Mouse (Mus musculus): ENCODE results near the gene Ppm1e. TPM values are rescaled to one million over a fixed set of nuclear protein-coding genes. Genes with fewer than 3 reads are reported as not detected.
"Not testable (repeated sequence)": the region's sequence is repeated elsewhere in the genome, so short reads cannot be mapped to it uniquely, and the experiment has no call there.

The Ppm1e gene
- polyA plus RNA-seq, 1 experiment from 2014 or later: 26.5 TPM

DNA sequence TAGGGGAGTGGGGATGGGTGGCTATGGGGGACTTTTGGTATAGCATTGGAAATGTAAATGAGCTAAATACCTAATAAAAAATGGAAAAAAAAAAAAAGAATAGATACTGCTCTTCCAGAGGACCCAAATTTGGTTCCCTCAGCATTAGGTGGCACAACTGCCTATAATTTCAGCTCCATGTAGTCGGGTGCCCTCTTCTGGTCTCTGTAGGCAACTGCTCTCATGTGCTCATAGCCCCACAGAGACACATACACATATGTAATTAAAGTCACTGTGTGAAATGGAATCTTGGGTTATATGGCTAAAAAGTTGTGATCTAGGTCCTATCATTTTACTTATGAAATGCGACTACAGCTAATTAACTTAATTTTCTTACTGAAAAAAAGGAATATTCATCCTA is 90.0 kb downstream of the Ppm1e start:
- no peak overlapping the region for H3K4me3 ChIP-seq (replicated peaks; ENCODE audit: low read length)
- no peak overlapping the region for H3K9ac ChIP-seq (replicated peaks; ENCODE audit: low read depth, low read length)
- no peaks in the 10 kb centered on the region for H3K36me3 ChIP-seq (ENCODE audit: control insufficient read depth, insufficient read depth)
- H3K27ac ChIP-seq (ENCODE audit: low read length): no peak overlapping the region
- ATAC-seq: no peak
- H3K4me1 ChIP-seq (replicated peaks; ENCODE audit: control insufficient read depth, insufficient read depth, low read length): peaks cover 12% of the 10 kb centered on the region
- H3K4me2 ChIP-seq (ENCODE audit: low read length): no peak overlapping the region
- H3K9me3 ChIP-seq (ENCODE audit: control insufficient read depth, low read length): 0 out of 2 replicates have a peak, but pooled peaks cover 2% of the 10 kb centered on the region
- H3K27me3 ChIP-seq (replicated peaks; ENCODE audit: control insufficient read depth, insufficient read depth, low read length): no peaks in the 10 kb centered on the region
- WGBS: 94% methylated on average over 2 of the region's 2 CpGs

DNA sequence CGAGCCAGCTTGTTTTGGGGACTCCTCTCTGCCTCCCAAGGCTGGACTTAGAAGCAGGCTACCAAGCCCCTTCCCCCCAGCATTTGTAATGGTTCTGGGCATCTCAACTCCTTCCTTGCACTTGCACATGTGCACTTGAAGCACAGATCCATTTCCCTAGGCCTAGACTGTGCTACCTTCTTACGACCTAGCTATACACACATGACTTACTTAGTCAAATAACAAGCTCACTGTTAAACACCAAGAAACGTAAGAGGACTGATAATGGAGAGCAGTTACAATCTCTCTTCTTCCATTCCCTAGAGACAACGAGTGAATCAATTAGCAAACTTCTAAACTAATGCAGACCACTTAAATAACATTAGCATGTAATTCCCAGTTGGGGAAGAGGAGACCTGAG is 92.6 kb downstream of the Ppm1e start:
- Histone ChIP-seq H3K4me3 (replicated peaks; ENCODE audit: low read length) (no peak overlapping the region), H3K27ac (ENCODE audit: low read length) (no peak overlapping the region), H3K4me1 (replicated peaks; ENCODE audit: control insufficient read depth, insufficient read depth, low read length) (peaks cover 13% of the 10 kb centered on the region), H3K9me3 (ENCODE audit: control insufficient read depth, low read length) (no peaks in the 10 kb centered on the region), H3K27me3 (replicated peaks; ENCODE audit: control insufficient read depth, insufficient read depth, low read length) (no peaks in the 10 kb centered on the region), H3K36me3 (ENCODE audit: control insufficient read depth, insufficient read depth) (no peaks in the 10 kb centered on the region), H3K4me2 (ENCODE audit: low read length) (no peak overlapping the region), H3K9ac (replicated peaks; ENCODE audit: low read depth, low read length) (no peak overlapping the region)
- 68% methylated on average over 4 of the region's 4 CpGs for WGBS
- ATAC-seq: no peak

DNA sequence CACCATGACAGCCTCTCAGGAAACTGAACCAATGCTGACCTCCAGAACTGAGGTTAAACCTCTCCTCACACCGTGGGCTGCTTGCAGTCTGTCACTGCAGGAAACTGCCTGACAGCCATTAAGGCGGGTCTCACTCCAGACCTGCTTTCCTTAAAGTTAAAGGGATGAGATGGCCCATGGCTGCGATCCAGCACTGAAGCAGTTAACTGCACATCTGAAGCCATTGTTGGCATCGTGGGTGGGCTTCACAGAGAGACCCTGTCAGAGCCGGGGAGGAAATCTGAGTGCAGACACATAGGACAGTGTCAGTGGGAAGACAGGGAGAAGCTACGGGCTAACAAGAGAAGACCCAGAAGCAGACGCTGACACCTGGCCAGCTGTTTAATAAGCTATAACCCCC is 94.9 kb downstream of the Ppm1e start:
- Histone ChIP-seq H3K36me3 (ENCODE audit: control insufficient read depth, insufficient read depth) (no peaks in the 10 kb centered on the region), H3K9ac (replicated peaks; ENCODE audit: low read depth, low read length) (no peak overlapping the region), H3K9me3 (ENCODE audit: control insufficient read depth, low read length) (no peaks in the 10 kb centered on the region), H3K27ac (ENCODE audit: low read length) (no peak overlapping the region), H3K4me3 (replicated peaks; ENCODE audit: low read length) (no peak overlapping the region), H3K4me2 (ENCODE audit: low read length) (no peak overlapping the region), H3K27me3 (replicated peaks; ENCODE audit: control insufficient read depth, insufficient read depth, low read length) (no peaks in the 10 kb centered on the region), H3K4me1 (replicated peaks; ENCODE audit: control insufficient read depth, insufficient read depth, low read length) (peaks cover 9% of the 10 kb centered on the region)
- 25% methylated on average over 7 of the region's 7 CpGs for WGBS
- ATAC-seq: no peak

DNA sequence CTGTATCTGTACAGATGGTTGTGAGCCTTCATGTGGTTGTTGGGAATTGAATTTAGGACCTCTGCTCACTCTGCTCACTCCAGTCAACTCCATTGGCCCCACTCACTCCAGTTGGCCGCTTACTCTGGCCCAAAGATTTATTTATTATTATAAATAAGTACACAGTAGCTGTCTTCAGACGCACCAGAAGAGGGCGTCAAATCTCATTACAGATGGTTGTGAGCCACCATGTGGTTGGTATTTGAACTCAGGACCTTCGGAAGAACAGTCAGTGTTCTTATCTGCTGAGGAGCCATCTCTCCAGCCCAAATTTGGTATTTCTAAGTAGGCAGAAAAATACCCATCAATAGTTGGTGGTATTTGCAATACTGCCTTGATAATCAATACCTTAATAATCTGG is 97.1 kb downstream of the Ppm1e start:
- H3K4me1 ChIP-seq (replicated peaks; ENCODE audit: control insufficient read depth, insufficient read depth, low read length); ATAC-seq: not testable (repeated sequence)

DNA sequence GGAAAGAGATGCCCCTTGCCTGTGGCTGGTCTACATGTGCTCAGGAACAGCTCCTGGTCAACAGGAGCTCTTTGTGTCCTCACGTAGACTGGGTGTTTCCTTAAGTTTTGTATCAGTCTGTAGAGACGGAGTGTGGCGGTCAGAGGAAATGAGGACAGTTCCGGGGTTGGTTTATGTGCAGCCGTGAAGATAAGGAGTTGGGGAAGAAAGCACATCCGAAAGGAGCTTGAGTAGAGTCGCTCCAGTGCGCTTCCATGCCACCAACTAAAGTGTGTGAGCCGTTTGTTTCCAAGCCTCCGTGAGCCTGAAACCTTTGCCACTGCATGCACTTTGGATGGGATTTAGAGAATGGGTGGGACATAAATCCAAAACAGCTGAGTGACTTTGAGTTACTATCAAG is 99.0 kb downstream of the Ppm1e start:
- Histone ChIP-seq H3K9me3 (ENCODE audit: control insufficient read depth, low read length) (no peaks in the 10 kb centered on the region), H3K4me3 (replicated peaks; ENCODE audit: low read length) (no peak overlapping the region), H3K27ac (ENCODE audit: low read length) (no peak overlapping the region), H3K9ac (replicated peaks; ENCODE audit: low read depth, low read length) (no peak overlapping the region), H3K27me3 (replicated peaks; ENCODE audit: control insufficient read depth, insufficient read depth, low read length) (no peaks in the 10 kb centered on the region), H3K36me3 (ENCODE audit: control insufficient read depth, insufficient read depth) (no peaks in the 10 kb centered on the region), H3K4me1 (replicated peaks; ENCODE audit: control insufficient read depth, insufficient read depth, low read length) (peaks cover 9% of the 10 kb centered on the region), H3K4me2 (ENCODE audit: low read length) (no peak overlapping the region)
- ATAC-seq: no peak
- WGBS: 90% methylated on average over 10 of the region's 10 CpGs

More for the DNA sequence above, 97.1 kb downstream of the Ppm1e start:
- not testable (repeated sequence) for H3K27ac ChIP-seq (ENCODE audit: low read length); H3K9me3 ChIP-seq (ENCODE audit: control insufficient read depth, low read length); H3K27me3 ChIP-seq (replicated peaks; ENCODE audit: control insufficient read depth, insufficient read depth, low read length); H3K9ac ChIP-seq (replicated peaks; ENCODE audit: low read depth, low read length); H3K4me3 ChIP-seq (replicated peaks; ENCODE audit: low read length); H3K36me3 ChIP-seq (ENCODE audit: control insufficient read depth, insufficient read depth); H3K4me2 ChIP-seq (ENCODE audit: low read length)
- WGBS: 77% methylated on average over 4 of the region's 4 CpGs

DNA sequence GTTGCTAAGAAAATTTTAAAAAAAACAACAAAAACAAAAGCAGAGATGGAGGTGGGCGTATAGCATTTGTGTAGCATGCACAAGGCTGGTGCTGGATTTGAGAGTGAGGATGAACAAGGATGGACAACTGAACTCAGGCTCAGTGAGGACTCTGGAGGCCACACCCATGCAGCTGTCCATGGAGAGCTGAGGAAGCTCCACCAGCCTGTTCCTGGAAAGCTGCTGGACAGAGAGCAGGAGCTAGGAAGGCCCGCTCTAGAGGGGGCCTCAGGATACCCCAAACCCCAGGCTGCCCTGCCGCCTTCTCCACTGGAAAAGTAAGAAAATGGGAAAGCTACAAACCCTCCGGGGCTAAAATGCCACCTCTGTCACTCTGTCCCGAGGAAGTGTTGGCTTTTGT is 101.5 kb downstream of the Ppm1e start:
- 90% methylated on average over 5 of the region's 5 CpGs for whole genome bisulfite sequencing
- H3K9me3 ChIP-seq (ENCODE audit: control insufficient read depth, low read length): no peaks in the 10 kb centered on the region
- H3K27ac ChIP-seq (ENCODE audit: low read length): no peak overlapping the region
- H3K4me1 ChIP-seq (replicated peaks; ENCODE audit: control insufficient read depth, insufficient read depth, low read length): no peaks in the 10 kb centered on the region
- H3K4me3 ChIP-seq (replicated peaks; ENCODE audit: low read length): no peak overlapping the region
- H3K4me2 ChIP-seq (ENCODE audit: low read length): no peak overlapping the region
- no peaks in the 10 kb centered on the region for H3K27me3 ChIP-seq (replicated peaks; ENCODE audit: control insufficient read depth, insufficient read depth, low read length)
- ATAC-seq: no peak
- no peaks in the 10 kb centered on the region for H3K36me3 ChIP-seq (ENCODE audit: control insufficient read depth, insufficient read depth)
- H3K9ac ChIP-seq (replicated peaks; ENCODE audit: low read depth, low read length): no peak overlapping the region

DNA sequence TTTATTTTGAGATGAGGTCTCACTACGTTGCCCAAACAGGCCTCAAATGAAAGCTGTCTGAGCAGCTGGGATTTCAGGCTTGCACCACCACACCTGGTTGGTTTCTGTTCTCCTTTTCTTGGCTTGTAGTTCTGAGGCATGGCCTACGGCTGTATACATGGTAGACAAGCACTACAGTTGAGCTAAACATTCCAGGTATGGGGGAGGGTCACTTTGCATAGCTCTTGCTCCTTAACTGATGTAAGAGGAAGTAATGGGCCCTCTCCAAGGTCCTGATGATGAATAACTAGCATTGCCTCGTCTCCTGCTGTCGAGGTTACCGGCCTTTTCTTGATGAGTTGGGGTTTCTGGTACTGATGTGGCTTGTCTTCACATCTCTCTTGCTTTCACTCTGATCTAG is 104.7 kb downstream of the Ppm1e start:
- Histone ChIP-seq H3K4me3 (replicated peaks; ENCODE audit: low read length) (no peak overlapping the region), H3K27me3 (replicated peaks; ENCODE audit: control insufficient read depth, insufficient read depth, low read length) (no peaks in the 10 kb centered on the region), H3K36me3 (ENCODE audit: control insufficient read depth, insufficient read depth) (no peaks in the 10 kb centered on the region), H3K9me3 (ENCODE audit: control insufficient read depth, low read length) (no peaks in the 10 kb centered on the region), H3K4me2 (ENCODE audit: low read length) (no peak overlapping the region), H3K9ac (replicated peaks; ENCODE audit: low read depth, low read length) (no peak overlapping the region), H3K27ac (ENCODE audit: low read length) (no peak overlapping the region), H3K4me1 (replicated peaks; ENCODE audit: control insufficient read depth, insufficient read depth, low read length) (no peaks in the 10 kb centered on the region)
- no peak for ATAC-seq
- 67% methylated on average over 5 of the region's 5 CpGs for WGBS

DNA sequence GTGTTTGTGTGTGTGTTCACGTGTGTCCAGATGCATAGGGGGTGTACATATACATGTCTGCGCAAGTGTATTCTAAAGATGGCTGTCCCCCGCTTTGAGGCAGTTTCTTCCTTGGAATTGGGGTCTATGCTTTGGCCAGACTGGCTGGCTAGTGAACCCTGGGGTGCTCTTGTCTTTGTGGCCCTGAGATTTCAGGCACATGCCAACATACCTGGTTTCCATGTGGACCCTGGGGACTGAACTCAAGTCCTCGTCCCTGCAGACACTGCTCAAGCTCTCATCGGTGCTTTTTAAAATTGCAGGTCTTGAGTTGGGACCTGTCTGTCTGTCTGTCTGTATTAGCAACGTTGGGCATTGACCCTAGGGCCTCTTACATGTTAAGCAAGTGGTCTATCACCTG is 105.5 kb downstream of the Ppm1e start:
- Histone ChIP-seq H3K9ac (replicated peaks; ENCODE audit: low read depth, low read length) (no peak overlapping the region), H3K36me3 (ENCODE audit: control insufficient read depth, insufficient read depth) (no peaks in the 10 kb centered on the region), H3K4me1 (replicated peaks; ENCODE audit: control insufficient read depth, insufficient read depth, low read length) (no peaks in the 10 kb centered on the region), H3K27ac (ENCODE audit: low read length) (no peak overlapping the region), H3K4me3 (replicated peaks; ENCODE audit: low read length) (no peak overlapping the region), H3K27me3 (replicated peaks; ENCODE audit: control insufficient read depth, insufficient read depth, low read length) (no peaks in the 10 kb centered on the region), H3K9me3 (ENCODE audit: control insufficient read depth, low read length) (no peaks in the 10 kb centered on the region), H3K4me2 (ENCODE audit: low read length) (no peak overlapping the region)
- 93% methylated on average over 6 of the region's 6 CpGs for WGBS
- ATAC-seq: no peak

DNA sequence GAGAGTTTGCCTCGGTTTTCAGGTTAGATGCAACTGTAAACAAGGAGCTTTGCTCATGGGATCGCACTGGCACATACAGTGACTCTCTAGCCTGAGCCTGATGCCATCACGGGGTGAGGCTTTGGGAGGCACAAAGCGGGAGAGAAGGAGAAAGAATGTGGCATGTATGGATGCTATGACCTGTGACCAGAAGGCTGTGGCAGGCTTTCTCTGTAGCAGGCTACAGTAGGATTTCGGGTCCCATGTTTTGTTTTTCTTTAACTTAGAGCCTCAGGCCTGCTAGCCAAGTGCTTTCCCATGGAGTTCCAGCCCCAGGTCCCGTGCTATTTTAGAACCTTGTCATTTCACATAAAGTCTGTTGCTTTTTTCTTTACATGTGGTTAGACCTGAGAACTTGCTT is 108.7 kb downstream of the Ppm1e start:
- H3K27me3 ChIP-seq (replicated peaks; ENCODE audit: control insufficient read depth, insufficient read depth, low read length): no peaks in the 10 kb centered on the region
- no peaks in the 10 kb centered on the region for H3K36me3 ChIP-seq (ENCODE audit: control insufficient read depth, insufficient read depth)
- no peak overlapping the region for H3K27ac ChIP-seq (ENCODE audit: low read length)
- H3K9ac ChIP-seq (replicated peaks; ENCODE audit: low read depth, low read length): no peak overlapping the region
- H3K4me3 ChIP-seq (replicated peaks; ENCODE audit: low read length): no peak overlapping the region
- WGBS: 79% methylated on average over 6 of the region's 6 CpGs
- no peak overlapping the region for H3K4me2 ChIP-seq (ENCODE audit: low read length)
- no peak for ATAC-seq
- H3K9me3 ChIP-seq (ENCODE audit: control insufficient read depth, low read length): no peaks in the 10 kb centered on the region
- peaks cover 11% of the 10 kb centered on the region for H3K4me1 ChIP-seq (replicated peaks; ENCODE audit: control insufficient read depth, insufficient read depth, low read length)

DNA sequence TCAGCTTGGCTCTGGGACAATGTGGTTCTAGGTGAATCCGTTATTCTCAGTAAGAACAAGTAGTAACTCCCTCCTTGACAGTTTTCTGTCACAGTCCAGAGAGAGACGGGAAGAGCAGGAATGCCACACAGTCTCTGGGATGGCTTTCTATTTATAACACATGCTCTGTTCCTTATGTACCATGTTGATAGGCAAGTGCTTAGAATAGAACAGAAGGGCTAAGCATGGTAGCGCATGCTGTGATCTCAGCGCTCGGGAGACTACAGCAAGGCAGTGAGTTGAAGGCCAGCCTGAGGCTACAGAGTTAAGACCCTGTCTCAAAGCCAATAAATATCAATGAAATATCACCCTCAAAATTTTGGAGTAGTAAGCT is 111.3 kb downstream of the Ppm1e start:
- Histone ChIP-seq H3K27me3 (replicated peaks; ENCODE audit: control insufficient read depth, insufficient read depth, low read length) (no peaks in the 10 kb centered on the region), H3K4me3 (replicated peaks; ENCODE audit: low read length) (no peak overlapping the region), H3K36me3 (ENCODE audit: control insufficient read depth, insufficient read depth) (no peaks in the 10 kb centered on the region), H3K27ac (ENCODE audit: low read length) (0 out of 2 replicates have a peak overlapping the region, but pooled peaks have one; percentile 27), H3K9ac (replicated peaks; ENCODE audit: low read depth, low read length) (no peak overlapping the region), H3K4me1 (replicated peaks; ENCODE audit: control insufficient read depth, insufficient read depth, low read length) (peaks cover 11% of the 10 kb centered on the region), H3K4me2 (ENCODE audit: low read length) (no peak overlapping the region), H3K9me3 (ENCODE audit: control insufficient read depth, low read length) (no peaks in the 10 kb centered on the region)
- 44% methylated on average over 5 of the region's 5 CpGs for WGBS
- peak; percentile 31; the same call in 1 of the 2 replicates for ATAC-seq
